Comparison of ENCODE assay signal across 11 mouse cellular contexts in genomic region chr12:56829455-56829883, GRCm38 (mm10).
DNase-seq lines count a peak whose midpoint lies in the region; ATAC-seq and TF ChIP-seq lines count a peak whose summit lies in the region.
"Had no signal": no experiment of that assay in that cellular context is flagged by ENCODE, and none has a peak within 500 bp of the region (broad histone marks: within the 10 kb centered on the region; RNA-seq: fewer than 3 reads in every experiment).

No protein-coding gene starts in this region.

- 0 out of 2 replicates have a peak, but pooled peaks cover 9% of the 10 kb centered on the region for H3K4me1 ChIP-seq in lung, embryonic 14.5 days (ENCODE audit: insufficient read depth)
- H3K4me1 ChIP-seq in embryonic facial prominence, embryonic 14.5 days (ENCODE audit: control insufficient read depth, insufficient read depth, low read length) = peaks cover 16% of the 10 kb centered on the region
- peaks cover 4% of the 10 kb centered on the region; the same call in 1 of the 2 replicates for H3K4me1 ChIP-seq in intestine, embryonic 16.5 days (ENCODE audit: control insufficient read depth, insufficient read depth, low read length)

- no peak for TF ChIP-seq CTCF in lung, embryonic 14.5 days (IDR thresholded peaks at IDR 0.05; ENCODE audit: low read depth)

- H3K27ac ChIP-seq in lung, embryonic 14.5 days (ENCODE audit: low read depth) = no peak overlapping the region
- no peak overlapping the region for H3K27ac ChIP-seq in embryonic facial prominence, embryonic 14.5 days (replicated peaks; ENCODE audit: low read depth, low read length)
- H3K27ac ChIP-seq in intestine, embryonic 16.5 days (ENCODE audit: low read length) = no peak overlapping the region
- H3K27ac ChIP-seq: limb, embryonic 15.5 days had no signal

- H3K36me3 ChIP-seq in lung, embryonic 14.5 days (ENCODE audit: insufficient read depth) = no peaks in the 10 kb centered on the region
- no peaks in the 10 kb centered on the region for H3K36me3 ChIP-seq in embryonic facial prominence, embryonic 14.5 days (ENCODE audit: control insufficient read depth, insufficient read depth, low read length)
- H3K36me3 ChIP-seq in intestine, embryonic 16.5 days (ENCODE audit: control insufficient read depth, insufficient read depth, low read length) = no peaks in the 10 kb centered on the region
- H3K36me3 ChIP-seq: limb, embryonic 15.5 days had no signal

- no peak overlapping the region for H3K4me3 ChIP-seq in lung, embryonic 14.5 days (ENCODE audit: low read depth, low read length)
- H3K4me3 ChIP-seq in embryonic facial prominence, embryonic 14.5 days (ENCODE audit: low read depth, low read length) = no peak overlapping the region
- H3K4me3 ChIP-seq in intestine, embryonic 16.5 days (ENCODE audit: low read length) = no peak overlapping the region
- H3K4me3 ChIP-seq: limb, embryonic 15.5 days had no signal

- DNase-seq in lung, embryonic 14.5 days = peak; percentile 59
- no peak for DNase-seq in lung, postnatal 36 days
- peak; percentile 85 for DNase-seq in embryonic facial prominence, embryonic 14.5 days (ENCODE audit: low spot score)
- peak; percentile 54 for DNase-seq in retina, embryonic 14.5 days (ENCODE audit: low spot score)
- DNase-seq in adipocyte (ENCODE audit: low spot score) = no peak
- no peak for DNase-seq in lung, postnatal 4 days
- no peak for DNase-seq in heart, adult 9 months (ENCODE audit: low spot score in 2 of 2)
- DNase-seq: adrenal gland, postnatal 25 days; kidney, adult 9 months had no signal

- H3K9ac ChIP-seq in lung, embryonic 14.5 days = no peak overlapping the region
- no peak overlapping the region for H3K9ac ChIP-seq in embryonic facial prominence, embryonic 14.5 days (ENCODE audit: low read depth, low read length)
- no peak overlapping the region for H3K9ac ChIP-seq in intestine, embryonic 16.5 days (ENCODE audit: low read depth, low read length)
- H3K9ac ChIP-seq: limb, embryonic 15.5 days had no signal

- no peak overlapping the region for H3K4me2 ChIP-seq in lung, embryonic 14.5 days
- H3K4me2 ChIP-seq in embryonic facial prominence, embryonic 14.5 days (ENCODE audit: low read depth, low read length) = peak overlapping the region; percentile 24
- no peak overlapping the region for H3K4me2 ChIP-seq in intestine, embryonic 16.5 days (ENCODE audit: low read depth, low read length)
- H3K4me2 ChIP-seq: limb, embryonic 15.5 days had no signal

- H3K9me3 ChIP-seq in lung, embryonic 14.5 days (ENCODE audit: low read depth, low read length) = no peaks in the 10 kb centered on the region
- no peaks in the 10 kb centered on the region for H3K9me3 ChIP-seq in embryonic facial prominence, embryonic 14.5 days (ENCODE audit: control insufficient read depth, low read length)
- no peaks in the 10 kb centered on the region for H3K9me3 ChIP-seq in intestine, embryonic 16.5 days (ENCODE audit: control insufficient read depth, low read length)
- H3K9me3 ChIP-seq: limb, embryonic 15.5 days had no signal

- H3K27me3 ChIP-seq in lung, embryonic 14.5 days (ENCODE audit: insufficient read depth, low read length) = no peaks in the 10 kb centered on the region
- H3K27me3 ChIP-seq in embryonic facial prominence, embryonic 14.5 days (replicated peaks; ENCODE audit: control insufficient read depth, insufficient read depth, low read length) = 0 out of 2 replicates have a peak, but pooled peaks cover 3% of the 10 kb centered on the region
- H3K27me3 ChIP-seq in intestine, embryonic 16.5 days (replicated peaks; ENCODE audit: control insufficient read depth, insufficient read depth, low read length) = 0 out of 2 replicates have a peak, but pooled peaks cover 3% of the 10 kb centered on the region

- WGBS in lung, embryonic 14.5 days = 6% methylated on average over 5 of the region's 5 CpGs
- WGBS in embryonic facial prominence, embryonic 14.5 days = 14% methylated on average over 5 of the region's 5 CpGs
- 8% methylated on average over 5 of the region's 5 CpGs for WGBS in intestine, embryonic 16.5 days

- peak; percentile 82 for ATAC-seq in lung, embryonic 14.5 days (ENCODE audit: insufficient read depth)
- ATAC-seq in embryonic facial prominence, embryonic 14.5 days (ENCODE audit: low read depth) = peak; percentile 92
- peak; percentile 64 for ATAC-seq in intestine, embryonic 16.5 days

Comparison
In these comparisons a context has a peak if more than half of its experiments do, and no peak if none do; other contexts are left out.
1. DNase-seq: peak in lung, embryonic 14.5 days (single experiment), embryonic facial prominence, embryonic 14.5 days (single experiment) and retina, embryonic 14.5 days (single experiment); none in lung, postnatal 36 days (single experiment), adipocyte (single experiment), lung, postnatal 4 days (0 of 2) and heart, adult 9 months (0 of 2).
2. Peak in every context shown above with its lines, with median percentiles within 50 percentile points of each other: ATAC-seq.